Mouse (Mus musculus) liver, embryonic 11.5 days (tissue): ENCODE data around the gene Gm4498. TPM values are rescaled to one million over a fixed set of nuclear protein-coding genes. Genes with fewer than 3 reads are reported as not detected.
"Not testable (repeated sequence)": the region's sequence is repeated elsewhere in the genome, so short reads cannot be mapped to it uniquely, and the experiment has no call there.

ENCODE experiments used
- ATAC-seq: fragments of 200-750 bp; cut with Nextera tagmentation; replicated peaks from 2 replicates; pipeline ENCODE4 v1.8.0; 2017; ENCODE audit warnings: moderate number of reproducible peaks, mild to moderate bottlenecking, moderate TSS enrichment, moderate library complexity; ENCODE audit not compliant: low FRiP score
- DNase-seq: peaks from one replicate; pipeline ENCODE4 v3.0.0-alpha.2; 2017; ENCODE audit warnings: low spot score
- H3K27ac ChIP-seq: fragments of 300-500 bp; sonication (generic); 2 replicates; pipeline ENCODE4 v1.5.1; 2014; ENCODE audit warnings: mild to moderate bottlenecking, low read depth, low read length, control low read depth
- H3K27me3 ChIP-seq: fragments of 300-500 bp; sonication (generic); replicated peaks from 2 replicates; pipeline ENCODE4 v1.6.1; 2014; ENCODE audit warnings: low read length, mixed read lengths; ENCODE audit not compliant: control insufficient read depth, insufficient read depth
- H3K36me3 ChIP-seq: fragments of 300-500 bp; sonication (generic); 2 replicates; pipeline ENCODE4 v1.6.1; 2014; ENCODE audit warnings: mild to moderate bottlenecking, low read length, moderate library complexity, mixed read lengths; ENCODE audit not compliant: control insufficient read depth, insufficient read depth
- H3K4me1 ChIP-seq: fragments of 300-500 bp; sonication (generic); replicated peaks from 2 replicates; pipeline ENCODE4 v1.6.1; 2014; ENCODE audit warnings: low read length, mixed read lengths; ENCODE audit not compliant: control insufficient read depth, insufficient read depth
- H3K4me2 ChIP-seq: fragments of 300-500 bp; sonication (generic); 2 replicates; pipeline ENCODE4 v1.6.1; 2014; ENCODE audit warnings: mild to moderate bottlenecking, control low read depth, moderate library complexity
- H3K4me3 ChIP-seq: fragments of 300-500 bp; sonication (generic); 2 replicates; pipeline ENCODE4 v1.5.1; 2014; ENCODE audit warnings: low read depth, low read length, control low read depth
- H3K9ac ChIP-seq: fragments of 300-500 bp; sonication (generic); 2 replicates; pipeline ENCODE4 v1.6.1; 2014; ENCODE audit warnings: low read depth, low read length, control low read depth
- H3K9me3 ChIP-seq: fragments of 300-500 bp; sonication (generic); 2 replicates; pipeline ENCODE4 v1.6.1; 2016; ENCODE audit warnings: low read length, inconsistent platforms, mixed read lengths; ENCODE audit not compliant: control insufficient read depth
- WGBS: fragments of 180-500 bp; shearing (Covaris S2); extraction: QIAGEN DNeasy Blood & Tissue Kit; methylation state at CpG from one replicate; pipeline ENCODE4 v1.1.7; 2014; 5-methylcytosine and 5-hydroxymethylcytosine counted together
- polyA plus RNA-seq: library from polyadenylated mRNA; unstranded; fragments of >200 nt; fragmentation: Nextera tagmentation; extraction: Ambion mirVana; gene quantifications from 2 replicates; pipeline ENCODE4 v1.2.1, GENCODE M21; 2014

Gene Gm4498
- polyA plus RNA-seq = not detected in 2 replicates

DNA sequence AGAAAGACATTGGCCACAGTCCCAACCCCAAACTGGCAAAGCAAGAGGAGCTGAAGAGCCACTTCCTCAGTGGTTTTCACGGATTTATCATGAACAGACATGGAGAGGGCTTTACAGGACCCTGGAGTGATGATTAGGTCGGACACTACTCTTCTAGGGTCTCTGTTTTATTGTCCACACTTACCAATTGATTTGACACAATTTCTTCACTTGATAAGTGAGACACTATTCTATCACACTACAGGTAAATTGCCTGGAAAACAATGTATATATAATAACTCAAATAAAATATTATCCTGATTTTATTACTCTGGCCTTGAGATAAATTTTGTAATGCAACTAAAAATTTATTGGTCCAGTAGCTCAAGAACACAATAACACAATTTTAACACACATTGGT is at the start of gene Gm4498:
Gene Gm4498, minus strand, starts transcription at position 101 of the 400 bp plus-strand sequence.
- not testable (repeated sequence) for H3K4me1 ChIP-seq, H3K4me3 ChIP-seq, ATAC-seq, H3K9ac ChIP-seq, DNase-seq, H3K9me3 ChIP-seq, H3K36me3 ChIP-seq, H3K4me2 ChIP-seq, H3K27ac ChIP-seq, H3K27me3 ChIP-seq
- no CpG with 5 or more reads among the region's 2 CpGs for WGBS

DNA sequence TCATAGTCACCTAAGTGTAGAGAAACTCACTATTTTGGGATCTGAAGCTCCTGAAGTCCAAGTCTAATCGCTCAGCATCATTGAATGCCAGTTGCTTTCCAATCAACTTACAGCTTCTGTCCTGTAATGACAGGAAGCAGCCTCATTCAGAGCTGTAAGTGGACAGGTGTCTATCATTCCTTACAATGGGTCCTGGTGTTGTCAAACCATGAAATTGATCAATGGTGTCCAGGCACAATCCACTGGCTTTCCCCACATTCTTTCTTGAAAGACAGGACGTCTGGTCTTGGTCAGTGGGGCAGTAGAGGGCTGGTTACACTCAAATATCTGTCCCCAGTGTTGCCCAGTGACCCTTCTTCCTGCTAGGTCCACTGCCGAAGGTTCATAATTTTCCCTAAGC is 29.1 kb upstream of the Gm4498 start, which contains the start of gene Gm5890:
Gene Gm5890, minus strand, starts transcription at position 101 of the 400 bp plus-strand sequence.
- not testable (repeated sequence) for H3K9me3 ChIP-seq, H3K27me3 ChIP-seq, H3K4me1 ChIP-seq, H3K4me2 ChIP-seq, DNase-seq, H3K36me3 ChIP-seq, H3K4me3 ChIP-seq, H3K9ac ChIP-seq, H3K27ac ChIP-seq, ATAC-seq
- WGBS = no CpG with 5 or more reads among the region's 3 CpGs

DNA sequence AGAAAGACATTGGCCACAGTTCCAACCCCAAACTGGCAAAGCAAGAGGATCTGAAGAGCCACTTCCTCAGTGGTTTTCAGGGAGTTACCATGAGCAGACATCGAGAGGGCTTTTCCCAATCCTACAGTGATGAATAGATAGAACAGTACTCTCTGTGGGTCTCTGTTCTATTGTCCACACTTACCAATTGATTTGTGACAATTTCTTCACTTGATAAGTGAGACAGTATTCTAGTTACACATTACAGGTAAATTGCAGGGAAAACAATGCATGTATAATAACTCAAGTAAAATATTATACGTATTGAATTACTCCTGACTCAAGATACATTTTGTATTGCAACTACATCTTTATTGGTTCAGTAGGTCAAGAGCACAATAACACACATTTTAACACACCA is 28.1 kb downstream of the Gm4498 start, which contains the start of gene Gm6164:
Gene Gm6164, minus strand, starts transcription at position 101 of the 400 bp plus-strand sequence.
- ATAC-seq, H3K4me2 ChIP-seq, H3K27ac ChIP-seq, H3K4me3 ChIP-seq, H3K36me3 ChIP-seq, H3K9me3 ChIP-seq, H3K27me3 ChIP-seq, H3K9ac ChIP-seq, DNase-seq, H3K4me1 ChIP-seq: not testable (repeated sequence)
- no CpG with 5 or more reads among the region's 2 CpGs for WGBS

- not testable (repeated sequence) for H3K9ac ChIP-seq, ATAC-seq, DNase-seq, H3K27ac ChIP-seq, H3K27me3 ChIP-seq, H3K4me2 ChIP-seq, H3K4me1 ChIP-seq, H3K36me3 ChIP-seq, H3K9me3 ChIP-seq, H3K4me3 ChIP-seq
- no CpG with 5 or more reads among the region's 3 CpGs for WGBS
These were observed 40.2 kb downstream of the Gm4498 start, which contains the start of gene Vmn1r95 for GRCm38 (mm10) chr7:20193410-20193809. Gene Vmn1r95 (plus strand): TSS chr7:20193710.

Other genes starting within 250 kb of the Gm4498 start
- gene Nlrp9b, start 242.4 kb downstream of the Gm4498 start, polyA plus RNA-seq = not detected in 2 replicates
- gene Vmn1r91, start 134.1 kb downstream of the Gm4498 start, polyA plus RNA-seq = not detected in 2 replicates
- gene Gm16442, start 111.2 kb downstream of the Gm4498 start, polyA plus RNA-seq = not detected in 2 replicates
- not detected in 2 replicates for gene Vmn1r93, start 94.7 kb downstream of the Gm4498 start, polyA plus RNA-seq
- gene Vmn1r94, start 65.5 kb downstream of the Gm4498 start, polyA plus RNA-seq = not detected in 2 replicates
- not detected in 2 replicates for gene Vmn1r95, start 40.1 kb downstream of the Gm4498 start, polyA plus RNA-seq
- not detected in 2 replicates for gene Gm6164, start 28.2 kb downstream of the Gm4498 start, polyA plus RNA-seq
- not detected in 2 replicates for gene Gm5890, start 29.0 kb upstream of the Gm4498 start, polyA plus RNA-seq
- not detected in 2 replicates for gene Gm4133, start 100.2 kb upstream of the Gm4498 start, polyA plus RNA-seq
- not detected in 2 replicates for gene Gm5728, start 141.6 kb upstream of the Gm4498 start, polyA plus RNA-seq
- gene Vmn1r100, start 184.1 kb upstream of the Gm4498 start, polyA plus RNA-seq = not detected in 2 replicates
- gene Vmn1r101, start 208.8 kb upstream of the Gm4498 start, polyA plus RNA-seq = not detected in 2 replicates
- gene Gm10670, start 241.1 kb upstream of the Gm4498 start, polyA plus RNA-seq = not detected in 2 replicates